Mouse (Mus musculus) layer of hippocampus, postnatal 14 days (tissue): ENCODE measurements at regions not wholly inside any gene's neighbourhood (a gene's known extent, or its start where the extent isn't known, plus 50 kb on each side); places are given as distances from the start of the nearest gene placed in this dataset.

Experiments
- DNase-seq, 2 experiments: peaks; one replicate each; pipeline ENCODE4 v3.0.0; 2021 to 2022; ENCODE audit warnings: low spot score in 2 of 2, mixed read lengths in 1 of 2

DNA sequence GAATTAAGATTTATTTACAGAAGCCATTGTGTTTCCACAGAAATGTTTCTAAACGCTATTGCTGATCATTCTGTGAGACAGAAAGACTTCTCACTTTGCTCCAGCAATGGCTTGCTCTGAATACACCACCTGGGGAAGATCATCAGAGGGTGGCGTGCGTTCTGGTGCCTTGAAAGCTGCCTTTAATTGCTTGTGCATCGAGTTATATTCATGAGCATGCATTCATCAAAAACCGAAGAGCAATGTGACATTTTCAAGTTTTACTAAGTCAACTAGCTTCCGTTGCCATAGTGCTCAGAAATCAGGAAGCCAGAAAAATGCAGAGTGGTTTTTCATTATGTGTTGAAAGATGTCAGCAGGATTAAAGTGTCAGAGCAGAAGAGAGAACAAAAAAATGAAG lies 85.0 kb upstream of the Pcdh18 start:
- DNase-seq = peak in 1 of 2 experiments; percentile 6

DNA sequence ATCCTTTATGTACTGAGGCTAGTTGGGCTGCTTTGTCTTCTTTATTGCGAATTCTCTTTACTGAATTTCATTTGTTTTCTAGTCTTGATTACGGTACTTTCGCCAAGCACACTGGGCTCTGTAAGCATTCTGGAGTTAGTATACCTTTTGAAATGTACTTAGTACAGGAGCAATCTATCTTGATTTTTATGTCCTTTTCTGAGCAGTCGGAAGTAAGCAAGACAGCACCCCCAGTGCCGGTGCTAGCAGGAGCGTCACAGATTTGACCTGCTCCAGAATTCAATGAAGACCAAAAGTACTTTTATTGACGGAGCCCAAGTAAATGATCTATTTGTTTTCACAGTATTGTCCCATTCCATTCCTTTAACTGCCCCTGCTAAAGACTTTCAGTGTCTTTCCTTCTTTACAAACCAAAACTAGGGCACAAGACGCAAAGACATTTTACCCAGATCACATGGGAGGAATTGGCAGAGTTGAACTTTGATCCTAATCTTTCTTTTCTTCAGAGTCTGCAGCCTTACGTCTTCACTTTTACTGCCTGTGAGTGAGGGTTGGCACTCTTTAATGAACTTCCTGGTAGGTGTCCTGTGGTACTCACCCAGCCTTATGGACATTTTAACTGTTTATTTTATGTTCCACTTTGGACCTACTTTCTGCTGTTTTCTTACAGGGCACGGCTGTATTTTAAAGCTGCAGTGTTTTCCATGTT lies 83.5 kb upstream of the Pcdh18 start:
- no peak for DNase-seq

DNA sequence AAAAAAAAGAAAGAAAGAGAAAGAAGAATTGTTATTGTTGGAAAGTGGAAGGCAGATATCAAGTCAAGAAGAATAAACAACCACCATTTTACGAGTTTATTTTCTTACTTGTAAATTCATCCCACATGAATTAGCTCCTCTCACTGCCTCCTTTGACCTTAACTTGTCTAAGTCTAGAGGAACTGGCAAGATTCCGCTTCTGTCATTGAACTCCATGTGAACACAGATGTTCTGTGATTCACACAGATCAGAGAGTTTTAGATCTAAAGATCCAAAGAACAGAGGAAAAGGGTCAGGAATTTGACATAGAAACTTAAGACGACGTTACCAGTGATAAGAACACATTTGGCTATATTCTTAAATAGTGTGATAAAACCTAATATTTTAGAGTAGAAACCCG lies 57.3 kb upstream of the Pcdh18 start:
- DNase-seq = no peak

DNA sequence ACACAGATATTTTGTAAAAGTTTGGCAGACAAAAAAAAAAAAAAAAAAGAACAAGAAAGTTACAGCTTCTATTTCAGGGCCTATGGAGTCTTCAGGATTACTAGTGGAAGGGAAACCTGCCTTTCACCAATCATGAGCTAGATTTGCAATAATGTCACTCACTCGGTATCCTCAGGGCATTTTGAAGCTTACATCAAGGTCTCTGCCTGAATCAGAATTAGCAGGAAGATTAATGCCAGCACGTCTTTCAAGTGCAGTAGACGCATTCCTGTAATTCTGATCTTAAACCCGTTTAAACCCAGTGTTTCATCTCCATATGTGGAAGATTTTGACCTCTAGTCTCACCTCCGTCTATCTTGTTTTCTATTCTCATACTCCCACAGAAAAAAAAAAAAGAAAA lies 50.6 kb upstream of the Pcdh18 start:
- no peak for DNase-seq

DNA sequence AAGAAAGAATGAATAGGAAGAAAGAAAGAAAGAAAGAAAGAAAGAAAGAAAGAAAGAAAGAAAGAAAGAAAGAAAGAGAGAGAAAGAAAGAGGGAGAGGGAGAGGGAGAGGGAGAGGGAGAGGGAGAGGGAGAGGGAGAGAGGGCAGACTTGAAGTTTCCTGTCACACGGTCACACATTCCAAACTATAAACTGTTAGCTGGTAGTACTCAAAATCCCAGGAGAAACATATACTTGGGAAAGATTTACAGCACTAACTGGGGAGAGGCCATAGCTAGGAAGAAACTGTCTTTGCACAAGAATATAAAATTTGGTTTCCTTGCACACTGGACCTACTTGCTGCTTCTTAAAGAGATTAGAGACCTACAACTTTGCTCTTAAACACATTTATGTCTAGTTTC lies 50.2 kb upstream of the Pcdh18 start:
- no peak for DNase-seq
